Mouse (Mus musculus): ENCODE results near the gene Nono. TPM values are rescaled to one million over a fixed set of nuclear protein-coding genes. Genes with fewer than 3 reads are reported as not detected.

Nono gene
- polyA plus RNA-seq (2015; fragmentation: Nextera tagmentation; extraction: Ambion mirVana): 491 and 506 TPM in 2 replicates

- H3K4me3 ChIP-seq: peak within 1 kb of the TSS; percentile 65
- peak; percentile 97 for ATAC-seq (ENCODE audit: low FRiP score, low read depth)
- H3K4me1 ChIP-seq: no peaks in the 10 kb centered on the region
- H3K9ac ChIP-seq: peak within 1 kb of the TSS; percentile 87
- H3K4me2 ChIP-seq (replicated peaks): peak within 1 kb of the TSS; percentile 60
- WGBS: 12% methylated on average over 51 of the region's 51 CpGs
- H3K27ac ChIP-seq: peak within 1 kb of the TSS; percentile 96
- H3K9me3 ChIP-seq: no peaks in the 10 kb centered on the region
- H3K36me3 ChIP-seq: peaks cover 8% of the 10 kb centered on the region; the same call in 1 of the 2 replicates
- peaks cover 4% of the 10 kb centered on the region; the same call in 1 of the 2 replicates for H3K27me3 ChIP-seq
Observed at GRCm38 (mm10) chrX:101429142-101429949, at the start of gene Nono. Nono (plus strand) TSS chrX:101429318.

- no peaks in the 10 kb centered on the region for H3K4me1 ChIP-seq
- no peak overlapping the region for H3K4me3 ChIP-seq
- H3K27ac ChIP-seq: no peak overlapping the region
- no peaks in the 10 kb centered on the region for H3K36me3 ChIP-seq
- no peak overlapping the region for H3K9ac ChIP-seq
- no peak for ATAC-seq (ENCODE audit: low FRiP score, low read depth)
- H3K4me2 ChIP-seq (replicated peaks): no peak overlapping the region
- peaks cover 68% of the 10 kb centered on the region for H3K27me3 ChIP-seq
- WGBS: 63% methylated on average over 1 of the region's 1 CpGs
- no peaks in the 10 kb centered on the region for H3K9me3 ChIP-seq
Observed at GRCm38 (mm10) chrX:101379744-101380143, 49.4 kb upstream of the Nono start.

GRCm38 (mm10) chrX:101383455-101383854, 45.7 kb upstream of the Nono start:
- H3K9ac ChIP-seq: no peak overlapping the region
- H3K4me2 ChIP-seq (replicated peaks): no peak overlapping the region
- no peaks in the 10 kb centered on the region for H3K4me1 ChIP-seq
- H3K27me3 ChIP-seq: peaks cover 84% of the 10 kb centered on the region
- 26% methylated on average over 18 of the region's 18 CpGs for WGBS
- H3K36me3 ChIP-seq: no peaks in the 10 kb centered on the region
- no peak for ATAC-seq (ENCODE audit: low FRiP score, low read depth)
- no peak overlapping the region for H3K4me3 ChIP-seq
- H3K9me3 ChIP-seq: no peaks in the 10 kb centered on the region
- H3K27ac ChIP-seq: no peak overlapping the region

DNA sequence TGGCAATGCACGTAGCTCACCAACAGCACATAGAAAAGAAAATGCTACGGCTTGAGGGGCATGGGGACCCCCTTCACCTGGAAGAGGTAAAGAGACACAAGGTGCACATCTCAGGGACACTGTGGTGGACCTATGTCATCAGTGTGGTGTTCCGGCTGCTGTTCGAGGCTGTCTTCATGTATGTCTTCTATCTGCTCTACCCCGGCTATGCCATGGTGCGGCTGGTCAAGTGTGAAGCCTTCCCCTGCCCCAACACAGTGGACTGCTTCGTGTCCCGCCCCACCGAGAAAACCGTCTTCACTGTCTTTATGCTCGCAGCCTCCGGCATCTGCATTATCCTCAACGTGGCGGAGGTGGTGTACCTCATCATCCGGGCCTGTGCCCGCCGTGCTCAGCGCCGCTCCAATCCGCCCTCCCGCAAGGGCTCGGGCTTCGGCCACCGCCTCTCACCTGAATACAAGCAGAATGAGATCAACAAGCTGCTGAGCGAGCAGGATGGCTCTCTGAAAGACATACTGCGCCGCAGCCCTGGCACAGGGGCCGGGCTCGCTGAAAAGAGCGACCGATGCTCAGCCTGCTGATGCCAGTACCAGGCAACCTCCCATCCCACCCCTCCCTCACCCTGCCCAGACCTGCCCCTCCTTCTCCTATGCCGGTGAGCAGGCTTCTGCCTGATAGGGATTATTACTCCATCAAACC, 44.5 kb upstream of the Nono start:
- no peaks in the 10 kb centered on the region for H3K36me3 ChIP-seq
- H3K27me3 ChIP-seq: peaks cover 78% of the 10 kb centered on the region
- peak overlapping the region; percentile 58 for H3K4me2 ChIP-seq (replicated peaks)
- no peak for ATAC-seq (ENCODE audit: low FRiP score, low read depth)
- peak overlapping the region; percentile 31 for H3K4me3 ChIP-seq
- H3K9me3 ChIP-seq: no peaks in the 10 kb centered on the region
- WGBS: 15% methylated on average over 32 of the region's 32 CpGs
- H3K4me1 ChIP-seq: no peaks in the 10 kb centered on the region
- H3K27ac ChIP-seq: no peak overlapping the region
- 0 out of 2 replicates have a peak overlapping the region, but pooled peaks have one; percentile 31 for H3K9ac ChIP-seq

DNA sequence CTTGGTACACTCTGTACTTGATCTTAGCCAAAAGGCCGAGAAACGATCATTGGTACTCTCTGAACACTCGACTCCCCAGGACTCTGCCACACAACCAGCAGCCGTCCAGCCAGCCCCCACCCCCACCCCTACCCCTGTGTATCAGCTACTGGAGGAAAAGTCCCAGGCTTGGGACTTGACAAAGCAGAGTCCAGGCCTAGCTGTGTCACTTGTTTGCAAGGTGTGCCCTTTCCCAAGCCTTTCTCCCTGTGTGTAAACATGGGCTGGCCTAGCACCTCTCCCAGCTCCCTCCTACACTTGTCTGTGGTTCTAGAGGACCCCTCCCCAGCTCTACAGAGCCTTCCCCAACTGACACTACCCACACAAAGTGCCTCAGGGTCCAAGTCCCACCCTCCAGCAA, 42.9 kb upstream of the Nono start:
- H3K36me3 ChIP-seq: no peaks in the 10 kb centered on the region
- peaks cover 67% of the 10 kb centered on the region for H3K27me3 ChIP-seq
- H3K9me3 ChIP-seq: no peaks in the 10 kb centered on the region
- 28% methylated on average over 4 of the region's 4 CpGs for WGBS
- H3K4me2 ChIP-seq (replicated peaks): no peak overlapping the region
- H3K4me3 ChIP-seq: no peak overlapping the region
- H3K9ac ChIP-seq: no peak overlapping the region
- no peak overlapping the region for H3K27ac ChIP-seq
- ATAC-seq (ENCODE audit: low FRiP score, low read depth): no peak
- no peaks in the 10 kb centered on the region for H3K4me1 ChIP-seq

GRCm38 (mm10) chrX:101388866-101389537, 40.1 kb upstream of the Nono start:
- no peak overlapping the region for H3K4me2 ChIP-seq (replicated peaks)
- no peak overlapping the region for H3K9ac ChIP-seq
- peaks cover 48% of the 10 kb centered on the region for H3K27me3 ChIP-seq
- no peaks in the 10 kb centered on the region for H3K36me3 ChIP-seq
- H3K4me1 ChIP-seq: no peaks in the 10 kb centered on the region
- ATAC-seq (ENCODE audit: low FRiP score, low read depth): no peak
- no peak overlapping the region for H3K27ac ChIP-seq
- H3K4me3 ChIP-seq: no peak overlapping the region
- WGBS: 72% methylated on average over 5 of the region's 5 CpGs
- no peaks in the 10 kb centered on the region for H3K9me3 ChIP-seq

DNA sequence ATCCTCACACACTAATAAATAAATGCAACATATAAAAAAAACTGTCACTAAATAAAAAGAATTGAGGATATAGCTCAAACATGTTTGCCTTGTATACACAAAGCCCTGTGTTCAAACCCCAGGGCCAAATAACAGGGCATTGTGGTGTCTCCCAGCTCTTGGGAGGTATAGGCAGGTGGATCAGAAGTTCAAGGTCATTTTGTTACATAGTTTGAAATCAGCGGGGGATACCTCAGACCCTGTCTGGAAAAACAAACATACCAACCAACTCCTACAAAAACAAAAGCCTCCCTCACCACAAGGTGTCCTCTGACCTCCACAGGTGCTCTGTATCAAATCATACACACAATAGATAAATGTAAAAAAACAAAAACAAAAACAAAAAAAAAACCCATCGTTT, 34.8 kb upstream of the Nono start:
- Histone ChIP-seq H3K27ac (no peak overlapping the region), H3K36me3 (no peaks in the 10 kb centered on the region), H3K9ac (no peak overlapping the region), H3K4me3 (no peak overlapping the region), H3K4me1 (no peaks in the 10 kb centered on the region), H3K4me2 (replicated peaks) (no peak overlapping the region), H3K27me3 (peaks cover 38% of the 10 kb centered on the region), H3K9me3 (no peaks in the 10 kb centered on the region)
- ATAC-seq (ENCODE audit: low FRiP score, low read depth): no peak
- WGBS: 73% methylated on average over 2 of the region's 2 CpGs

DNA sequence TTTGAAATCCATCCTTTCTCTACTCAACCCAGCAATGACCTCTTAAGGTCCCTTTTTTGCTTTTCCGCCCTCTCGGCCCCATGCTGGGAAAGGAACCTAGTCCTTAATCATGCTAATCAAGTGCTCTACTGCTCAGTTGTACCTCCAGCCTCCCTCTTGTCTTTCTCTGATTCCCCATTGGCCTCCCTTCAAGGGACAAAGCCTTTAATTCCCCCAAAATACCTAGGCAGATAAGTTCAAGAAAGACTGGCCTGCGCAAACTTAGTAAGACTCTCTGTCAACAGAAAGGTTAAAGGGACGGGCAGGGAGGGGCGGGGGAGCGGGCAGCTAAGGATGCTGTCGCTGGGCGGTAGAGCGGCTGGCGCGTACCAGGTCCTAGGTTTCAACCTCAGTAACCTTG, 32.7 kb upstream of the Nono start:
- H3K4me3 ChIP-seq: no peak overlapping the region
- no peaks in the 10 kb centered on the region for H3K36me3 ChIP-seq
- H3K27ac ChIP-seq: no peak overlapping the region
- no peak overlapping the region for H3K4me2 ChIP-seq (replicated peaks)
- no peak for ATAC-seq (ENCODE audit: low FRiP score, low read depth)
- peaks cover 31% of the 10 kb centered on the region for H3K27me3 ChIP-seq
- H3K9ac ChIP-seq: no peak overlapping the region
- H3K4me1 ChIP-seq: no peaks in the 10 kb centered on the region
- 20% methylated on average over 11 of the region's 11 CpGs for WGBS
- H3K9me3 ChIP-seq: no peaks in the 10 kb centered on the region

DNA sequence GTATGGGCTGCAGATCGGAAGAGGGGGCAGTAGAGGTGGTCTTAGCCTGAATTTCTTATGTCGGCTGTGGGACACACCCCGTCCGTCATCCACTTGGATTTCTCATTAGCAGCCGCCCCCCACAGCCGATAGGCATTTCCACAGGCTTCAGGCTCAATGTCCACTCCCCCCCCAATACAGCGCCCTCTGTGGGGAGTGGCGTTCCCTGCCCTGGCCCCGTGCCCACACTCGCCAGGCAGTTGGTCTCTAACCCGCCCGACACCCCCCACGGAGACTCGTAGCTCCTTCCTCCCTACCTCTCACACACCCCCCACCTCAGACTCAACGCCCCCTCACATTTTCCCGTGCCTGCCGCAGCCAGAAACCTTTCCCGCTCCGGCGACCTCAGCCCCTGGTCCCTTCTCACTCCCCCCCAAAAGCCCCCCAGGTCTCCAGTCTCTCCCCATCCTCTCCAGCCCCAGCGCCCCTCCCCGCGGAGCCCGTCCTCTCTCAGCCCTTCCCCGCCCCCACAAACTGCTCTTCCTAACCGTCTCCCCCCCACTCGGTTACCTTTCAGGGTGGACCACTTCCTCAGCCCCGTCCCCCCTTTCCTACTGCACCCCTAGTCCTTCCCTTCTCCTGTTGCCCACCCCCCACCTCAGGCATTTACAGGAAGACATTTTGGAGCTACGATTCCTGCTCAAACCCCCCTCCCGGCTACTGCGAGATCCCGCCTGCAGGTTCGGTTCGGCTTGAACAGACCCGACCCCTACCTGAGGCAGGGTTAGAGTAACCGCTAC, 10.0 kb upstream of the Nono start:
- H3K9me3 ChIP-seq: no peaks in the 10 kb centered on the region
- peak overlapping the region; percentile 74 for H3K9ac ChIP-seq
- H3K27ac ChIP-seq: peak overlapping the region; percentile 76; the same call in 1 of the 2 replicates
- peaks cover 12% of the 10 kb centered on the region; the same call in 1 of the 2 replicates for H3K27me3 ChIP-seq
- H3K4me3 ChIP-seq: peak overlapping the region; percentile 59
- ATAC-seq (ENCODE audit: low FRiP score, low read depth): peak; percentile 6; the same call in 1 of the 2 replicates
- WGBS: 25% methylated on average over 32 of the region's 36 CpGs
- H3K4me2 ChIP-seq (replicated peaks): peak overlapping the region; percentile 74
- peaks cover 19% of the 10 kb centered on the region for H3K36me3 ChIP-seq
- peaks cover 15% of the 10 kb centered on the region for H3K4me1 ChIP-seq

DNA sequence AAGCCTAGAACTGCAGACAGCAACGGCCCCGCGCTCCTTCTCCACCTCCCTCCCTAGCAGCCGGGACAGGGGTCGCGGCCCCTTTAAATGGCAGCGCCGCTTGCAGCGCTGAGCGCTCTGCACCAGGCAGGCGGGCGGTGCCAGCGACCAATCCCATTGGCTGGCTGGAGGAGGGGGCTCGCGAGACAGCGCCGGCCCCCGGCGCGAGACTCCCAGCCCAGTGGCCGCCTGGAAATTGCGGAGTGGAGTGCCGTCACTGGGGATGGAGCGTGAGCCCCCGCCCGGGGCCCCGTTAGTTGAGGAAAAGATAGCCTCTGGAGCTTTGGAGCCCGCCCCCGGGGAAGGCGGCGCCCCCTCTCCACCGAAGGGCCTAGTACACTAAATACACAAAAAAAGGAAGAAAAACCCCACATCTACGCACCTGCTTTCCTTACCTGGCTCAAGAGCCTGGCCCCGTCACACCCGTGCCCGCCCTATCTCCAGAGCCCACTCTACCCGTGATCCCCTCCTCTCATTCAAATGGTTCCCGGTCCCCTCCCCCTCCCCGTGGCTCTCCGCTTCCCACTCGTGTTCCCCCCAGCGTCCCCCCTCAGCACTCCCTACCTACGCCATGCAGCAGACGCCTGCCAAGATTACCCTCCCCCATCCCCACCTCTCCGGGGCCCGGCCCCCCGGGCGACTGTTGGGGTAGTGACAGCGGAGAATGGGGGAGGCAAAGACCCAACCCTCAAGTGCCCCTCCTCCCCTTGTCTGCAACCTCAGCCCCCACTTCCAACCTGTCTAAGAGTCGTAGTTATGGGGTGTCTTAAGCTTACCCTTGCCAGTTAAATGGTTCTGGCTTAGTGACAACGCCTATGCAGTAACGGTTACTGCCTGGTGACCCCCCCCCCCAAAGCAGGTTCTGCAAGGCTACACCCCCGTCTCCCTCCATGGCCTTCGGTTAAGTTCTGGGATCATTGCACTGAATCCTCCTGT, 9.1 kb upstream of the Nono start:
- H3K27ac ChIP-seq: peak overlapping the region; percentile 76; the same call in 1 of the 2 replicates
- 21% methylated on average over 51 of the region's 54 CpGs for WGBS
- H3K4me3 ChIP-seq: peak overlapping the region; percentile 59
- peak; percentile 95 for ATAC-seq (ENCODE audit: low FRiP score, low read depth)
- peaks cover 12% of the 10 kb centered on the region; the same call in 1 of the 2 replicates for H3K27me3 ChIP-seq
- peaks cover 15% of the 10 kb centered on the region for H3K4me1 ChIP-seq
- H3K4me2 ChIP-seq (replicated peaks): peak overlapping the region; percentile 74
- H3K36me3 ChIP-seq: peaks cover 12% of the 10 kb centered on the region
- H3K9ac ChIP-seq: peak overlapping the region; percentile 74
- H3K9me3 ChIP-seq: no peaks in the 10 kb centered on the region

Measured in limb, embryonic 13.5 days (tissue).